Mouse (Mus musculus) inflammation-experienced regulatory T-cells, adult 6 months (primary cell): Measurements from ENCODE around the gene Adam23. TPM values are rescaled to one million over a fixed set of nuclear protein-coding genes. Genes with fewer than 3 reads are reported as not detected.
"Not testable (repeated sequence)": the region's sequence is repeated elsewhere in the genome, so short reads cannot be mapped to it uniquely, and the experiment has no call there.

Experiments
- ATAC-seq: one replicate; pipeline ENCODE4 v1.8.0; 2017
- polyA plus RNA-seq, 3 experiments: library from polyadenylated mRNA; unstranded; fragments of 100-300 nt; shearing (Covaris generic); gene quantifications; one replicate each; pipeline ENCODE4 v1.2.1; 2017

Adam23 gene
- polyA plus RNA-seq, 3 experiments from 2014 or later, result 0.38 to 0.45 TPM; not detected in 1

DNA sequence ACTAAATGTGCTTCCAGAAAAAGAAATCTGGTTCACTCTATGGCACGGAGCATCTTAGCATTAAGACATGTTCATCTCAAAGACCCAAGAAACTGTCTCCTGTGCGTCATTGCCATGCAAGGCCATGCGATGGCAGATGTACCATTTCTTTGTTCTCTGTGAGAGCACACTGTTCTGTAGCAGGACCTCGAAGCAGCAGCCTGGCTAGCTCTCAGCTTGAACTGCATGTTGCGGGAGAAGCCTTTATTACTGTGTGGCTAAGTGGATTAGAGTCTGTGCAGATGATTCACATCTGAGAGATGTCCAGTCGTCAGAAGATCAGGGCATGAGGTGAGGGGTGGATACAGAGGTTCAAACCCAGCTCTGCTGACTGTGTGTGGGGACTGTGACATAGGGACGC is 141.2 kb downstream of the Adam23 start:
- no peak for ATAC-seq

DNA sequence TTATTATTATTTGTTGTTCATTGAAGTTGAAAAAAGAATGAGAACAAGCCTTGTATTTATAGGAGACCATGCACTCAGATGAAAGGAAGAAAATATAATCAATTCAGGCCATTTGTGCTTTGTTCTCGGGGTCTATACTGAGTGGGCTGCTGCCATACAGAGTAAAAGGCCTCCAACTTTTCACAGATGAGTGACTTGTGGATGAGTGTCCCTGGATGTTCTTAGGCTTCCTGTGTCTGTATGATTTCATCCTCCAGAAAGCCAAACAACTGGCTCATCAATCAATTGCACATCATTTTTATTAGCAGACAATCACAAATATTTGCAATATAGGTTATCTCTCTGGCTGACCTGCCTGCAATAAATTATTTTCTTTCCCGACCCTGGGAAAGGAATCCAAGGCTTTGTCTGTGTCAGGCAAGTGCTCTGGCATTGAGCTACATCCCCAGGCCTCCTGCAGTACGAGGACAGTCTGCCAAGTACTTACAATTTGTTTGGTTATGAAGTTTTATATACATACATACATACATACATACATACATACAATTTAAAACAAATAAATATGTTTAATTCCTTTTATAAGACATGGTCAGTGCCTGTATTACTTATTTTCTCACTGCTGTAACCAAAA is 158.3 kb downstream of the Adam23 start:
- ATAC-seq, result no peak

DNA sequence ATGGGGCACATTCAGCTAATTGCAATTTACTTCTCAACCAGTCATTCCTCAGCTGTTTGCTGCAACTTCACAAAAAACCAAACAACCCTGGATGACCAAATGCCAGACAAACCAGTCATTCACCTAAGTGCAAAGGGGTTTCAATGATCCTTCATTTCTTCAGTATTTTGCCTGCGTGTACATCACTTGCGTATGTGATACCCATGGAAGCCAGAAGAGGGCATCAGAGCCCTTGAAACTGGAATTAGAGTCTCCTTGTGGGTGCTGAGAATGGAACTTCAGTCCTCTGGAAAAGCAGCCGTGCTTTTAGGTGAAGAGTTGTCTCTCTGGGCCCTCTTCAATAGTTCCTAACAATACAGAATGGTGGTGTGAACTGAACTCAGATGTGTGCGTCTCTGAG is 163.9 kb downstream of the Adam23 start:
- ATAC-seq, result no peak

DNA sequence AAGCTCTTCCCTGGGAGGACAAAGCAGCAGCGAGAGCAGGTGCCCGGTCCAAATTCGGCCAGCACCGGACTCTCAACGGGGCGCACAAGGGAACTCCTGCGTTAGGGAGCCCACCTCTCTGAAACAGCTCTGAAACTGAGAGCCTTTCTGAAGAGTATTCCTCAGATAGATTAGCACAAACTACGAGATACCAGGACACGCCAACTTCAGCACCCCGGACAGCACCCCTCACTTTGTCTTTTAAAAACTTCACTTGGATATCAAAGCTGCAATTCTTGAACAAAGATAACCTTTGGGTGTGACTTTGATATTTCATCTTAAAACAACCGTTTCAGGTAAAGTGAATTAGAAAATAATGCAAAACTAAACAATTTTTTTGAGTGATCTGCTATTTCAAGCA is 168.9 kb downstream of the Adam23 start:
- no peak for ATAC-seq

DNA sequence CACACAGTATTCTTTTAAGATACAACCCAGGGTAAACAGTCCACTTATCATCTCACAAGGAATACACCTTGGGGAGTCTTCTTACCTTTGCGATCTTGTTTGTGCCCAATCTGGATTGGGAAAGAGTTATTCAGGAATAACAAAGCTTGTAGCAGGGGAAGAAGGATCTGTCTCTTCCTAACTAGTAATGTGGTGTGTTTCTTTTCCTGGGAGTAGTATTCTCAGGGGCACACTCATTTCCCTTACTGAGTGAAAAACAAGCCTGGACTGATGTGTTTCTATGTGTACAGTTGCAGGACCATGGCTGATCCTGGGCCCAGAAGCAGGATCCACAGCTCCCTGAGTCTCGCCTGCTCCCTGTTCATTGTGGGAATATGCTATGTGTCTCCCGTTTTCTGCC is 170.0 kb downstream of the Adam23 start, which contains the start of gene Gm39653:
Gene Gm39653 (plus strand): TSS at position 301 of the 400 bp plus-strand sequence.
- ATAC-seq, result no peak

DNA sequence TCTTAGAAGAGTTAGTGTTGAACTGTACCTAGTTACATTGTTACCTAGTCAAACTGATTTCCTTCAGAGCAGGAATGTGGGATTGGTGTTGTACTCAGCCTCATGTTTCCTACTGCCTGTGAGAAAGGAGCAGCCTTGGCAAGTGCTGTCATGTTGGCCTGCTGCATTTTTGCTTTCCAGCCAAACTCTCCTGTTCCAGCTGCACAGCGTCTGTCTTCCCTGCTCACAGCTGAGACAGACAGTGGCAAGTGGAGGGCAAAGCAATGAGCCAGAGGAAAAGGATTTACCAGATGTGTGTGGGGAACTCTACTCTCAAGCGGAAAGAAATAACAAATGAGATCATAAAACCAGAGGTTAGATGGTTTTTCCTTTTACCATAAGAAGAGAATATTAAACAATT is 182.5 kb downstream of the Adam23 start:
- no peak for ATAC-seq

DNA sequence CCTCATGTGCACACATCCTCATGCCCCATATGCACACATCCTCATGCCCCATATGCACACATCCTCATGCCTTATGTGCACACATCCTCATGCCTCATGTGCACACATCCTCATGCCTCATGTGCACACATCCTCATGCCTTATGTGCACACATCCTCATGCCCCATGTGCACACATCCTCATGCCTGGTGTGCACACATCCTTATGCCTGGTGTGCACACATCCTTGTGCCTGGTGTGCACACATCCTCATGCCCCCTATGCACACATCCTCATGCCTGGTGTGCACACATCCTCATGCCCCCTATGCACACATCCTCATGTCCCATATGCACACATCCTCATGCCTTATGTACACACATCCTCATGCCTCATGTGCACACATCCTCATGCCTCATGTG is 184.7 kb downstream of the Adam23 start:
- ATAC-seq, result not testable (repeated sequence)

DNA sequence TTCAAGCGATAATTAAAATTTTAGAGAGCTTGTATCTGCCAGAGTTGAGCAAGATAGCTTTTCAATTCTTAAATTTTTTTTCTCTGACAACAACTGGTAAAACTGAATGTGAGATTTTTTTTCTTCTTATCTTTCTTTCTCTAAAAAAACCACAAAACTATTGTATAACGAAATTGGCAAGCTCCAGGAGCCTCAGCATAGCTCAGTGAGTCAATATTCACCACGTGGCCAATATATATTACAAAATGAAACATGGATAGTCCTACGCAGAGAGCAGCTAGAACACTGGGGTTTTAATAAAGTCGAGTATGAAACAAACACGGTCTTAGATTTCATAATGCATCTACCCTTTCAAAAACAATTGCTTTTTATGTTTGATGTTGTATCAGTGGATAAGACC is 194.2 kb downstream of the Adam23 start:
- no peak for ATAC-seq

Other genes starting within 250 kb of the Adam23 start
- not detected for gene Gpr1, start 231.3 kb upstream of the Adam23 start, polyA plus RNA-seq
- under 1 TPM in 1 of 3 experiments, not detected in 2; 0.07 TPM for gene Zdbf2, start 172.6 kb upstream of the Adam23 start, polyA plus RNA-seq
- gene Gm39653, start 170.1 kb downstream of the Adam23 start, polyA plus RNA-seq, result not detected
- not detected for gene Dytn, start 241.0 kb downstream of the Adam23 start, polyA plus RNA-seq